In the genomic region with DNA sequence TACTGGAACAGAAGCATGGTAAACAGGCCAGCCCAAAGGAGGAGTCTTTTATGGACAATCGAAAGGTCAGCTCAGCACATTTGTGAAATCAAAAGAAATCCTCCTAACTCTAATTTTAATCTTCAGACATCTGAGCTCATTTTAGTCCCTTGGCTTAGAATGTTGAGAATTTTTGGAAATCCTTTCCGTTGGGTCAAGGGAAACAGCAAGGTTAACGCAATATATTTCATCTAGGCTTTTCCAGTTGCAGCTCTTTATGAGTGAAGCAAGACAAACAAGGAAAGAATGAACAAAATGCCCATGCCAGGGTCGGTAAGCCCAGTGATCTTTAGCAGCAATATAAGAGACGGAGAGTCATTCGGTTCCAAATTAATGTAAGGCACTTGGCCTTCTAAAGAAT, we compare ENCODE assay signal across 26 mouse cellular contexts.
DNase-seq lines count a peak whose midpoint lies in the region; ATAC-seq and TF ChIP-seq lines count a peak whose summit lies in the region.
"Had no signal": no experiment of that assay in that cellular context is flagged by ENCODE, and none has a peak within 500 bp of the region (broad histone marks: within the 10 kb centered on the region; RNA-seq: fewer than 3 reads in every experiment).

No protein-coding gene starts in this region.

- H3K9ac ChIP-seq in stomach, postnatal 0 days (ENCODE audit: low read length): no peak overlapping the region
- H3K9ac ChIP-seq: embryonic facial prominence, embryonic 13.5 days; embryonic facial prominence, embryonic 15.5 days; forebrain, embryonic 12.5 days had no signal

- TF ChIP-seq POLR2A in cortical plate, adult 2 months (IDR thresholded peaks at IDR 0.05; ENCODE audit: extremely low read depth, insufficient read depth, low read length): no peak

- H3K9me3 ChIP-seq in stomach, postnatal 0 days (ENCODE audit: control insufficient read depth, low read length): no peaks in the 10 kb centered on the region
- H3K9me3 ChIP-seq: embryonic facial prominence, embryonic 13.5 days; embryonic facial prominence, embryonic 15.5 days; forebrain, embryonic 10.5 days; forebrain, embryonic 12.5 days had no signal

- peak overlapping the region; percentile 76 for H3K27ac ChIP-seq in layer of hippocampus, adult 2 months
- H3K27ac ChIP-seq in cortical plate, adult 2 months (ENCODE audit: insufficient read depth, low read length): peak overlapping the region; percentile 67; the same call in 1 of the 2 replicates
- H3K27ac ChIP-seq in stomach, postnatal 0 days (replicated peaks): no peak overlapping the region
- H3K27ac ChIP-seq: embryonic facial prominence, embryonic 13.5 days; embryonic facial prominence, embryonic 15.5 days; forebrain, embryonic 10.5 days; forebrain, embryonic 12.5 days had no signal

- ATAC-seq in stomach, postnatal 0 days (ENCODE audit: low FRiP score, low TSS enrichment): no peak
- ATAC-seq: activated CD4-positive, CD25-positive, alpha-beta regulatory T cell, adult 4 months; CD4-positive, CD25-positive, alpha-beta regulatory T cell, adult 4 months; forebrain, embryonic 14.5 days; forebrain, embryonic 16.5 days; Patski had no signal

- H3K27me3 ChIP-seq in stomach, postnatal 0 days (ENCODE audit: control insufficient read depth, insufficient read depth, low read length): no peaks in the 10 kb centered on the region
- H3K27me3 ChIP-seq: CH12.LX; embryonic facial prominence, embryonic 13.5 days; embryonic facial prominence, embryonic 15.5 days; forebrain, embryonic 12.5 days; Patski had no signal

- TF ChIP-seq EP300 in stomach, postnatal 0 days (optimal IDR thresholded peaks at IDR 0.05): no peak

- DNase-seq in adrenal gland, adult 2 months: peak; percentile 53
- no peak for DNase-seq in adrenal gland, adult 8-10 months
- DNase-seq in layer of hippocampus, adult 2 months (ENCODE audit: low spot score in 2 of 2): no peak
- DNase-seq in layer of hippocampus, adult 9-10 months (ENCODE audit: low spot score): no peak
- no peak for DNase-seq in stomach, postnatal 0 days (ENCODE audit: low spot score)
- DNase-seq: adrenal gland, postnatal 14 days; B cell, adult 2 months; cerebellum, adult 11-12 months; cerebellum, adult 2 months; cerebellum, adult 9-10 months; cerebellum, postnatal 10 days; cerebellum, postnatal 25 days; embryo, embryonic 11 days had no signal

- H3K4me3 ChIP-seq in layer of hippocampus, adult 2 months: no peak overlapping the region
- no peak overlapping the region for H3K4me3 ChIP-seq in cortical plate, adult 2 months (ENCODE audit: insufficient read depth, low read length)
- no peak overlapping the region for H3K4me3 ChIP-seq in stomach, postnatal 0 days (ENCODE audit: low read depth, low read length)
- H3K4me3 ChIP-seq: embryonic facial prominence, embryonic 13.5 days; embryonic facial prominence, embryonic 15.5 days; erythroblast, embryonic 14.5 days; forebrain, embryonic 10.5 days; forebrain, embryonic 12.5 days had no signal

- WGBS in stomach, postnatal 0 days: 75% methylated on average over 6 of the region's 6 CpGs

- H3K4me1 ChIP-seq in cortical plate, adult 2 months (ENCODE audit: control insufficient read depth, insufficient read depth, low read length): peaks cover 6% of the 10 kb centered on the region
- no peaks in the 10 kb centered on the region; the same call in 1 of the 2 replicates for H3K4me1 ChIP-seq in stomach, postnatal 0 days (replicated peaks; ENCODE audit: control insufficient read depth, insufficient read depth)
- H3K4me1 ChIP-seq: embryonic facial prominence, embryonic 13.5 days; embryonic facial prominence, embryonic 15.5 days; forebrain, embryonic 10.5 days; forebrain, embryonic 12.5 days had no signal

- H3K4me2 ChIP-seq in stomach, postnatal 0 days (replicated peaks; ENCODE audit: low read depth): no peak overlapping the region
- H3K4me2 ChIP-seq: embryonic facial prominence, embryonic 13.5 days; embryonic facial prominence, embryonic 15.5 days; forebrain, embryonic 12.5 days had no signal

- no peaks in the 10 kb centered on the region for H3K36me3 ChIP-seq in stomach, postnatal 0 days (ENCODE audit: control insufficient read depth, insufficient read depth, low read length)
- H3K36me3 ChIP-seq: embryonic facial prominence, embryonic 13.5 days; embryonic facial prominence, embryonic 15.5 days; forebrain, embryonic 10.5 days; forebrain, embryonic 12.5 days; G1E had no signal

- no peak for TF ChIP-seq CTCF in layer of hippocampus, adult 2 months (conservative IDR thresholded peaks at IDR 0.05)
- TF ChIP-seq CTCF in cortical plate, adult 2 months (IDR thresholded peaks at IDR 0.05; ENCODE audit: extremely low read depth, insufficient read depth, low read length): no peak
- TF ChIP-seq CTCF in stomach, postnatal 0 days (IDR thresholded peaks at IDR 0.05; ENCODE audit: low read depth): no peak
